Mouse (Mus musculus): ENCODE measurements at regions not wholly inside any gene's neighbourhood (a gene's known extent, or its start where the extent isn't known, plus 50 kb on each side); places are given as distances from the start of the nearest gene placed in this dataset.

DNA sequence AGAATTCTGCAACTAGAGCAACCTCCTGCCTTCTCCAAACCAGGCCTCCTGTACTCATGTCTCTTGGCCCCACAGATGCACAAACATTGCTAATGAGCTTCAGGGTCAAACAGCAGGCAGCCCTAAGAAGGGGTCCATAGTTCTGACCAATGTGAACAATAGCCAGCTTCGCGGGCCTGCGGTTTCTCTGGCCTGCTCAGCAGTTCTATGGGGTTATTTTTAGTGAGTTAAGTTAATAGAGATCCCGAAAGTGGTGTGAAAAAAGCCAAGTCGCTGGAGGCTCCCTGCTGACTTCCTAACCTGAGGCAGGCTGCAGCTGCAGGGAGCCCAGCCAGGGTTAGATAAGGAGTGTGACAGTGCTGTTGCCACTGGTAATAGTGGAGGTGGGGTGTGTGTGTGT lies 106.6 kb downstream of the Pdcd6ip start:
- DNase-seq: no peak

DNA sequence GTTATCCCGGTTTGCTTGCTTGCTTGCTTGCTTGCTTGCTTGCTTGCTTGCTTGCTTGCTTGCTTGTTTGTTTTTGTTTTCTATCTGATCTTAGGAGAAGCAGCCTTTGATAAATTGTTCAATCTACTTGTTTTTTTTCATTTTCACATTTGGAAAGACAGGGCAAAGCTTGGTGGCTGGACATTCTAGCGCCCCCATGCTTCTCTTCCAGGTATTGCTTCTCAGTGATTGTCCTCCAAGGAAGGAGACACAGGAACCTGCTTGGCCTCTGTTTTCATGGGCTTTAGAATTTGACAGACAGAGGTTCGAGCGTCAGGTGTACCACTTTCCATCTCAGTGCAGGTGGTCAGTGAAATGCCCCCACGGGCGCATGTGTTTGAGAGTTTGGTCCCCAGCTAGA lies 120.8 kb downstream of the Pdcd6ip start:
- no peak for DNase-seq

DNA sequence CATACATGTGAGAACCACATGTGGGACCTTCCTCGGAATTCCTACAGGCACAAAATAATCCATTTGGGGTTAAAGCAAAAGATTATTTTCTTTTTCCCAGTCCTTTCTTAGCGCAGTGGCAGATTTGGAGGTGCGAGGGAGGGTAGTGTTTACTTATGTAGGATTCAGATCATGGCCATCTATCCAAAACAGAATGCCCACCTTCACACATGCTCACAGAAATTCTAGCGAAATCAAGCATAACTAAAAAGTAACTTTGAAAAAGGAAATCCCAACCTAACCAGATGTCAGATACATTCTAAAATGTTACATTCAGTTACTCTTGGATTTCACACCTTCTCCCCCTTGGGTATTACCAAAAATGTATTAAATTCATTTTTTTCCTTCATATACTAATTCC lies 121.6 kb downstream of the Pdcd6ip start:
- DNase-seq: no peak

DNA sequence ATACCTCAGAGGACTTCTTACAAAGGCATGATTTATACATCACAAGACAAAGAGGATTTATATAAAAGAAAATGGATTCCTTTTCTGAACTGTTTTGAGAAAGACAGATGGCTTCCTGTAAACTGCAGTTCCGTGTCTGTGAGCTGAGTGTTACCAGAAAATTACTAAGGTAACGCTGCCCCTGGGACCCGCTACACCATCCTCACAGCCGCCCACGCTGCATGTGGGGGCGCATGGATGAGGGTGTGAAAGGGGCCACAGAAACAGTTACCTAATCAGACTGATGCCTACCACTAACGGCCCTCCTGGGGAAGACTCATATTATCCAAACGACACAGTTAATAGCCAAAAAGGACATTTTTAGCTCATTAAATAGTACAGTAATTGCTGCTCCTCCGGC lies 129.8 kb downstream of the Pdcd6ip start:
- no peak for DNase-seq

DNA sequence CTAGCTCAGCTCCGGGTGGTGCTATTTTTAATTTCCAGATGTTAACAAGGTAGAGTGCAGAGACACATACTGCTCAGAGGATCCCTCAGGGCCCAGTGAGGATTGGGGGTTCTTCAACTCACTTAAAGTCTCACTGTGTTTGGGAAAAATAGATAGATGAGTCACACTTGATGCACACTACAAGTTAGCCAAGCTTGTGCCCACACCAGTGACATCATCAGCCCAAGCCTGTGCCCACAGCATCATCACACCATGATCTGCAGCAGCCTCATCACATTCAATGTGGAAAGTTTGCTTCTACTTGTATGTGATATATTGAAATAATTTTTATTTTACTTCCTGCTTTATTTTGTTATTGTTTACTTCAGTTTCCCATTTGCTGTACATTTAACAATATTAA lies 139.2 kb downstream of the Pdcd6ip start:
- no peak for DNase-seq

DNA sequence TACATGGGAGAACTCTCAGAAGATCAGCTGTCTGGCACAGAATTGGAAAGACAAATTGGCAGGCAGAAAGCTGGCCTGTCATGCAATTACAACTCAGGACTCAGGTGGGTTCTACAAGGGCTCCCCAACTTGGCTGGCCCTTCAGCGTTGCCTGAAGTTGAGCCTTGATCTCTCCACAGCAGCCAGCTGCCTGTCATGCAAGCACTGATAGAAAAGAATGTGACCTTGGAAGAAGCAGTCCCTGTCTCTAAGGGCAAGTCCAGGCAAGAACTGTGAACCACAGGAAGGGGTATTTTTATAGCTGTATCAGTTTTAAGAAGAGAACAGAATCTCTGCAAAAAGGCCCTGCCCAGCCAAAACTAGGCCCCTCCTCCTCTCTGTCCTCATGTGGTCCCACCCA lies 140.4 kb downstream of the Pdcd6ip start:
- DNase-seq: peak; percentile 3

DNA sequence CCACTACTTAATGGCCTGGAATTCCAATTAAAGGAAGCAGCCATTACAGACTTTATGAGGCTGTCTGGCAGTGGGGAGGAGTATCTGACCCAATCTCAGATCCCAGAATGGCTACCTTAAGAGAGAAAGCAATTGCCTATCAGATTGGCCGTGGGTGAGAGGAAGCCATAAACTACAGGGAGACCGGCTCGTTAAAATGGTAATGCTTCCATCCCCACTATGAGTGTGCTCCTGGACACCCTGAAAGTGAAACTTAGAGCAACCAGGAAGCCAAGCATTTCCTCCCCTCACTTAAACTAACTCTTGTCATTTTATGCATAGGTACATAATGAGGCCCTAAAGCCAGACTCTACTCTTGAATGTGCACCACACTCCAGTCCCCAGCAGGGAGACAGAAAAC lies 141.4 kb downstream of the Pdcd6ip start:
- DNase-seq: no peak

DNA sequence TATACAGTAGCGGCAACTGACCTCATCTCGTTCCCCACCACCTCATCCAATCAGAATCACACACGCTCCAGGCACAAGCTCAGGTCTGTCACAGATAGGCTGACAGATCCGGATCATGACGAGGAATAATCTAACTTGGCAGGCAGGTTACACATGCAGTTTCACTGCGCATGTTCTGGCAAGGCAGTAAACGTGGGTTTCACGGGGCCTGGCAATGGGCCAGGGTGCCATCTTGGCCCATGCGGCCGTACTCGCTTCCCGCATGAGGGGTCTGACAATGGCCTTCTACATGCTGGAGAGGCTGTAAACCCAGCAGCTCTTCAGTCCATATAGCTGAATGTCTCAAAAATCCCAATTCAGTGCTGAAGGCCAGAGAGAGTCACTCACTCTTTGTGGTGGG lies 154.1 kb downstream of the Pdcd6ip start:
- no peak for DNase-seq

DNA sequence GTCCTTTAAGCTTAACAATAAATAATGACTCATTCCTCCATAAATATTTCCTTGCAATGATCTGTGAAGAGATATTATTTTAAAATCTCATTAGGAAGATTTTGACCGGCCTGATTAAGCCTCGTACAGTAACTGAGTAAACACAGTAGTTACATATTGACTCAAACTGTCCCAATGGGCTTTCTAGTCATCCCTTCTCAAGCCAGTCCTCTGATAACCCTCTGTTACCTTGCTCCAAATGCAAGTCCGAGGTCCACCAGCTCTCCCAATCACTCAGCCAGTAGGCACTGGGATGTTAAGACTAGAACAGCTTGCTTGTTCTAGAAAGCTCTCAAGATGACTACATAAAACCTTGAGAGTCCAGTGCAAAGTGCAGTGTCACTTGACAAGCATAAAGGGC lies 160.6 kb downstream of the Pdcd6ip start:
- no peak for DNase-seq

DNA sequence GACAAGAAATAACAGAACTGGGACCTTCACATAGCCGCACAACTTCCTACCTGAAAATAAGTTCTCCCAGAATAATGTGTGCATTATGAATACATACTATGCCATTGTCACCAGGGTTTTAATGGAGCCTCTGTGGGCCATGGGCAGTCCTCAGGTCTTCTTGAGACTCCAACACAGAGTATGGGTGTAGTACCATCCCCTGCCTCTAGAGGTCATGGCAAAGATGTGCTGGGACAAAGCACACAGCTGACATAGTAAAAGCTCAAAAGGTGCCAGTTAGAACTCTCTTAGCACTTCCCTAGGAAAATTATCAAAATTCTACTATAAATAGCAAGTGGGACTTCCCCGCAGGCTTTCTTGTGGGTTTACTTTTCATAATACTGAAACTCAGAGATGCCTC lies 179.5 kb downstream of the Pdcd6ip start:
- peak; percentile 68 for DNase-seq

DNA sequence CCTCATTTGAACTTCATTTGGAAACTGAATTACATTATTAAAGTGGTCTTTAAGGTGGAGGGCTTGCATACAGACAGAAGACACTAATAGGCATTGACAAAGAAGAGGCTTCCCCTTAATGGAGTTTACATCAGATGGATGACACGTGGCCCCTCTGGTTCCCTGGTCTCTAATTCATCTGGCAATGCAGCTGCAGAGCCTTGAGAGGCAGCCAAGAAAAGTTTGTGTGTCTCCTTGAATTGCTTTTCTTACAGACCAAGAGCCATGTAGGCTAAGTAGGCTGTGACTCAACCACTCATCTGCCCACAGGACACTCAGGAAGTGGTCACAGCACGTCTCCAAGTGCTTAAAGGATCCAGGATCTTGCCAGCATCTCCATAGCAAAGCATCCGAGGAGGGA lies 183.8 kb downstream of the Pdcd6ip start:
- DNase-seq: no peak

DNA sequence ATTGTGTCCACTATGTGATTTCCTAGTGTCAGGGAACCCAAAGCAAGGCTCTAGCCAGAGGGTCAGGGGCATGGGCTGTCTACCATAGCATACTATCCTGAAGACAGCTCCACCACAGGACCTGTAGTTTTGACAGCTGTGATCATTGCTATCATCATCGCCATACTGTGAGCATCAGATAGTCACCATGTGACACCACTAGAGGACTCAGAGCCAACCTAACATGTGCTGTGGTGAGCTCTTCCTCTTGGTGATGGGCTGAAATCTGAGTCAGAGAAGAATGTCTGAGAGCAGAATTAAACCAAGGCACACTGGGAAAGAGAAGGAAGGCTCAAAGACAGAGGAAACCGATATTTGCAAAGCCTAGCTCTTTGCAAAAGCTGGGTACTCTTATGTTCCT lies 184.9 kb downstream of the Pdcd6ip start:
- DNase-seq: no peak

DNA sequence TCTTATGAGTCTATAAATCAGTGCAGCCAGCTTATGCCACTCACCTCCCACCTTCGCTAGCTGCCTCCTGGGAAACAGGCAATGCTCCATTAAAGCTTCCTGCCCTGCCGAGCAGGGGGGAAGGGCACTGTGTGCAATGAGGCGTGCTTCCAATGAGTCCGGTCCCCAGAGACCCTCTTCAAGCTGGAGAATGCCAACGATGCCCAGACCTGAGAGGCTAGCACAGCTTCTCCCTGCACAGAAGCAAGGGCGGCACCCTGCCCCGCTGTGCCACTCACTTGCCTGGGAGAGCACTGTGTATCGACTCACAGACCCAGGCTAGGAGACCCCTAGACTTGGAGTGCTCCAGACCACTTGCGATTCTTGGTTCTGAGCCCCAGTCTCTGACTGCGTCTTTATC lies 188.3 kb downstream of the Pdcd6ip start:
- peak; percentile 39 for DNase-seq

DNA sequence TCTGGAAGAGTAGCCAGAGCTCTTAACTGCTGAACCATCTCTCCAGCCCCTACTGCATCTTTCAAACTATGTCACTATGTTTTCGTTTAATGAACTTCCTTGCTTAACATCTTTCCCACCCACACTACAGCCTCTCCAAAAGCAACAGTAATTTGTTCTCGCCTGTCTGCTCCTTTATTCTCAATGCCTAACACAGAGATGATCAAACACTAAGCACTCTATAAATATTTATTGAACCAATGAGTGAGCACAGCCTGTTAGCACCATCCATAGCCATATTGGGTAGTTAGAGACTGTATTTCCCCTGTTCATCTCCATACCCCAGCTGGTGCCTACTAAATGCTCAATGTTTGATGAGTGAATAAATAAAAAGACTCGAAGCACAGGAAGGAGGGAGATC lies 189.6 kb downstream of the Pdcd6ip start:
- no peak for DNase-seq

DNA sequence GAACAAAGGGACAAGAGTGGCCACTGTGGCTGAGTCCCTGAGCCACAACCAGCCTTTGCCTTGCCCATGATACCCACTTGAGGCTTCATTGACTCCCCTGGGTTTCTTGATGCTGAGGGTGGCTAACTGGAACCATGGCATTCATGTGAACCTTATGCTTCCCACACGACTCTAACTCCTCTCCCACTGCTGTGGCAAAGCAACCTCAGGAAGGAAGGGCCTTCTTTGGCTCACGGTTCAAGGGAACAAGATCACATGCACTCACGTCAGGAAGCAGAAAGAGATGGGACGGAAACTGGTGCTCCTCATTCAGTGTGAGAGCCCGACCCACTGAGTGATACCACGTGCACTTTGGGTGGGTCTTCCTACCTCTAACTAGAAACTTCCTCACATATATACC lies 190.3 kb downstream of the Pdcd6ip start:
- DNase-seq: no peak

DNA sequence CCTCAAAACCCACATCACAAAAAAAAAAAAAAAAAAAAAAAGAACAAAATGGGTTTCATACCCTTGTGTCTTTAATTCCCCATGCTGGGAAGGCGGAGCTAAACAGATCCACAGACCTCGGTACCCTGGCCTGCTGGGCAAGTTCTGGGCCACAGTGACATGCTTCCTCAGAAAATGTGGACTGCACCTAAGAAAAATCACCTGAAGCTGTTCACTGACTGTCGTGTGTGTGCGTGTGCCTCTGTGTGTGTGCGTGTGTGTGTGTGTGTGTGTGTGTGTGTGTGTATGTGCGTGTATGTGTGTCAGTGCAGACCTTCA lies 192.4 kb downstream of the Pdcd6ip start:
- DNase-seq: no peak

DNA sequence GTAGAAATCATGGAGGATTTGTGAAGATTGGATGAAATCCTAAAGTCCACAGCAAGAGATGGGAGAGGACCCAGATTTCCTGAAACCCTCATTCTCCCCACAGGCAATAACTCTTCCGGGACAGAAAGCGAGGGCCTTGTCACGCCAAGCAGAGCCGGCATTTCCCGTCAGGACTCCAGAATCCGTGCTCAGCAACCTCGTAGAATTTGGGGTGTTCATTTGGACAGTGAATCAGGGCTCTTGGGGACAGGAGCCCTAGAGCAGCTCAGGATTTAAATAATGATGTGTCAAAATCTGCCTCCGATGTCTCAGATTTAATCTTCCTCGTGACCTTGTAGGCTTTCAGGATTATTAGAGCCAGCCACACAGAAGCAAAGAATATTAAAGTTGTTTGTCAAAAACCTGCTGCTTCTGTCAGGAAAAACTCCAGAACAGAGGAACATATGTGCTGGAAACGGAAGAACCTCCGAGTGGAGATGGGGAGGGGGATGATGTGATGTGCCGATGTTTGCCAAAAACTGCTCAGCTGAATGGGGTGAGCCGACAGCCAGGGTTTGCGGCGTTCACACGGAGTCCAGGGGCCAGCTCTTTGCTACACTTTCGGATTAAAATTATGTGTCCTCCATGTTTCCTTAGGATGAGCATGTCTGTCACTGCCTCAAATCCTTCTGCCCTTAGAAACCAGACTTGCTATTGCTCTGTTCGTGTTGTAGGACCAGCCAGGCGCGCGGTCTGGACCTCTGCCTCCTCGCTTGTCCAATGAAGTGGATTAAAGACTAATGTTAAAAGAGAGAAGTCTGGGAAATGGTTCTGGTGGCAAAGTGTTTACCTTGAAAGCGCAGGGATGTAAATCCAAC lies 193.0 kb downstream of the Pdcd6ip start:
- DNase-seq: no peak

DNA sequence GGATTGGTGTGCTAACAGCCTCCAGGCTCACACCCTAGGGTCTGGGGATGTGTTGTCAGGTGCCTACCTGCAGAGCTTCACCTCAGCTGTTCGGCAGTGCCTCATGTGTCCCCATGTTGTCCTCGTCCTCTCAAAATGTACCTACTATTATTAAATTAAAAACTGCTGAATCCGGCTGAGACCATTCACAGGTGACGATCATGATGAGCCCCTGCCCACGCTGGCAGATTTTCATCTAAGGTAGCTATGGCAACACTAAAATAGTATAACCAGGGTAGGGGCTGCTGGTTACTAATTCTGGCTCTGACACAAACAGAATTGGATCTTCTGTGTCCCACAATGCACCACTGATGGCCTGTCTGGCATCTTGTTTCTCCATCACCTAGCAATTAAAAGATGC lies 196.8 kb downstream of the Pdcd6ip start:
- no peak for DNase-seq

DNA sequence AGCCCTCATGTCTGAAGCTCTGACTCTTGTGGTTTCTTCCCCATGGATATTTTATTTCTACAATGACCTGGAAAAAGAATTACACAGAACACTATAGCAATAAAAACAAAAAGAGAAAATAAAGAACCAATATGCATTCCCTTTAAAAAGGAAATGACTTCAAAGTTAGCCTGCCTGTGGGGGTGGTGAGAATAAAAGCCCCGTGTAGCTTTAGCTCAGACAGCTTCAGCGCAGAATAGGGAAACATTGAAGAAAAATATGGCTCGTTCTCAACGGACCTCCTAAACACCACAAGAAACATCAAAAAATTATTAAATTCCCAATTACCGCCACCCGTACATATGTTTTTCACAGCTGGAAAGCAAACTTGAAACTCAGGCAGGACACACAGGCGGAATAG lies 198.7 kb downstream of the Pdcd6ip start:
- no peak for DNase-seq

DNA sequence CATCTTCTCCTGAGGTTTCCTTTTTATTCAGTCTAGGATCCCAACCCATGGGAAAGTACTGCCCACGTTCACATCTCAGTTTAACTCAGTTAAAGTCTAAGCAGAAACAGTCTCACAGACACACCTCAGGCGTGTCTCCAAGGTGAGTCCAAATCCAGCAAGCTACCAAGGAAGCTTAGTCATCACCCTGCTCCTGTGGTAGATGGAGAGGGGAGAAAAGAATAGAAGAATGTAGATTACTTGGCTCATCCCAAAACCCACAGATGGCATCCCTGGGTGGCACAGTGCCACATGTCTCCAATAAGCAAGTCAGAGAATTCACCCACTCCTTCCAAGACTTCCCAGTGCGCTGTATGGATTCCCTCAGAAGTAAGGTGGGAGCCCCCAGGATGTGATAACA lies 199.2 kb downstream of the Pdcd6ip start:
- DNase-seq: no peak

DNA sequence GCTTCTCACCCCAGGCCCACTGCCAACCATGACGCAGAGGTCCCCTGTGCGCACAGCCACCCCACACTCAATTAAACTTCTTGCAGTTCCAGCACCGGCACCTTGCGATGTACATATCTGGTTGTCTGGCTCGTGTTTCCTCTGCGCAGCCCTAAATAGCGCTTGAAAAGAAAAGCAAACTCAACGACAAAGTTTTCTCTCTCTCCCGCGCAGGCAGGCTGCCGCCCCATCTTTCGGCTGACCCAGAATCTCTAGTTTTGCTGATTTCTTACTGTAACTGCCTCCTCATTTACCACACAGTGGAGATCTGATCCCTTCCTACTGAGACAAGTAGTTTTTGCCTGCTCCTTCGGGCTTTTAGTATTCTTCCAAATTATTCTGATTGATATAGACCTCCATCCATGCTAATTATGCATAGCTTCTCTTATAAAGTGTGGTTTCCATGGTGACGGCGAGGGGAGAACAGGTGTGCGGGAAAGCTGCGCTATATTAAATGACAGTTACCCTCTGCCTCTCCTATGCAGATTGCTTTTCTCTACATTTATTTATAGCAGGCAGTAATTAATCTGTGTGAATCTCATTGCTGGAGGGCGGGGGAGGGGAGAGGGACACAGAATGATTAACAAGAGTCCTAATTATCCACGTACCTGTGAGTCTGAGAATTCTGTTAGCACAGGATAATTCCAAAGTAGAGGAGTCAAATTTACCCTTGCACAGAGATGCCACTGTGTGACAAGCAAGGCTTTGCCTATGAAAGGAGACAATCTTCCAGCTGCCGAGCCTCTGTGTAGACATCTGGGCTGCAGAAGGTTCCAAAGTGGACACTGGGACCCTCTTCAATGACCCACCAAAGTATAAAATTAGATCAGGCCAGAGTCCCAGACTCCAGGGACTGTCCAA lies 200.2 kb downstream of the Pdcd6ip start:
- no peak for DNase-seq

DNA sequence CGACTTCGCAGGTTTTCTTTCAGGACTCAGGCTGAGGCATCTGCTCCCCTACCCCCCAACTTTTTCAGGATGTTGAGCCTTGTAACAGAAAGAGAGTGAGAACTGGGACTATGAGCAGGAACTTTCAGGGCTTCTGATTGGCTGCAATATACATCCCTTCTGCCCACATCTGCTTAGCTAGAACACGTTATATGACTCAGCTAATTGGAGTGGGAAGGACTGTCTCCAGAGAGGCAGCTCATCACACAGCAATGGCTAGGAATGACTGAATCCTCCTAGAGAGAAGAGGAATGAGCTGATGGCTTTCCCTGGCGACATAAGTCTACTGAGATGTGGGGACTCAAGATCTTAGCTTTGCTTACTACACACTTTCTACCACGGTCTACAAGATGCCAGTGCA lies 208.8 kb downstream of the Pdcd6ip start:
- no peak for DNase-seq

DNA sequence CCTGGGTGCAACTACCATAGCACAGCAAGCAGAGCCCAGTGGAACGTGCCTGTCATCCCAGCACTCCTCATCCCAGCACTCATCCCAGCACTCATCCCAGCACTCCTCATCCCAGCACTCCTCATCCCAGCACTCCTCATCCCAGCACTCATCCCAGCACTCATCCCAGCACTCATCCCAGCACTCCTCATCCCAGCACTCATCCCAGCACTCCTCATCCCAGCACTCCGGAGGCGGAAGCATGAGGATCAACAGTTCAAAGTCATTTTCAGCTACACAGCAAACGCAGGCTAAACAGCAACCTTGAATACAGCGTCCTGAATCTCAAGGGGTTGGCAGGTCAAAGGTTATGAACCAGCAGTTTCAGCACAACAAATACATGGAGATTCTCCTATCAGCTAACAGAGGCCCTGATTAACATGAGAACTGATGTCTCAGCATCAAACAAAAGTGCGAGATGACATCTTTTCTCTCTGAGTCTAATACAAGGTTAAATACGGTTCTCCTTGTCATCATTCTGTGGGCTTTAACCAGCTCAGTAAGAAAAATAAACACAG lies 211.8 kb downstream of the Pdcd6ip start:
- DNase-seq: no peak

DNA sequence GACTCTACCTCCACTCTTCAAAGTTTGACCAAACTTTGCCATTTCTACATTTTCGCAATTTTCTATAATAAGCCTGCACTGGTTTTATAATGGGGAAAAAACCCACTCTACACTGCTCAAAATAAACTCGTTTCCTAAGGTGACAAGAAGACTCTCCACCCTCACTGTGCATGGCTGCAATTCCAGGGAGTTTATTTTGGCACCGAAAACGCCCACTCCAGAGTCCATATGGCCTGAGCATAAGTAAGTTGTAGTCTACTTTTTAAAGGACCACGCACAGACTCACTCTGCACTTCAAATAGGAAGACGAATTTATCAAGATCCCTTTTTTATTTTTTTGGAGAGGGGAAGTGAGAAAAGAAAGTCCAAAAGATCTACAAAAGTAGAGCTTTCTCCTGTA lies 219.4 kb downstream of the Pdcd6ip start:
- no peak for DNase-seq
